Mouse (Mus musculus) small intestine, adult 10 weeks (tissue): ENCODE measurements around the gene Ly6g6c. TPM values are rescaled to one million over a fixed set of nuclear protein-coding genes. Genes with fewer than 3 reads are reported as not detected.

ENCODE experiments used
- polyA plus RNA-seq: library from polyadenylated mRNA; stranded (reverse); fragments of 350-450 nt; fragmentation: Illumina TruSeq; extraction: RNeasy Lipid Tissue Mini Kit (QIAGEN cat#74804); gene quantifications from one replicate; pipeline ENCODE4 v1.2.3, GENCODE M21; 2014; ENCODE audit warnings: low replicate concordance

Gene Ly6g6c
- polyA plus RNA-seq: not detected

GRCm38 (mm10) chr17:35064951-35065947 lies at the start of gene Ly6g6c:
Gene Ly6g6c, plus strand, starts transcription at chr17:35065388.

GRCm38 (mm10) chr17:35016376-35016775 lies 48.8 kb upstream of the Ly6g6c start, which contains the start of gene Vwa7:
Gene Vwa7, plus strand, starts transcription at chr17:35016579.

DNA sequence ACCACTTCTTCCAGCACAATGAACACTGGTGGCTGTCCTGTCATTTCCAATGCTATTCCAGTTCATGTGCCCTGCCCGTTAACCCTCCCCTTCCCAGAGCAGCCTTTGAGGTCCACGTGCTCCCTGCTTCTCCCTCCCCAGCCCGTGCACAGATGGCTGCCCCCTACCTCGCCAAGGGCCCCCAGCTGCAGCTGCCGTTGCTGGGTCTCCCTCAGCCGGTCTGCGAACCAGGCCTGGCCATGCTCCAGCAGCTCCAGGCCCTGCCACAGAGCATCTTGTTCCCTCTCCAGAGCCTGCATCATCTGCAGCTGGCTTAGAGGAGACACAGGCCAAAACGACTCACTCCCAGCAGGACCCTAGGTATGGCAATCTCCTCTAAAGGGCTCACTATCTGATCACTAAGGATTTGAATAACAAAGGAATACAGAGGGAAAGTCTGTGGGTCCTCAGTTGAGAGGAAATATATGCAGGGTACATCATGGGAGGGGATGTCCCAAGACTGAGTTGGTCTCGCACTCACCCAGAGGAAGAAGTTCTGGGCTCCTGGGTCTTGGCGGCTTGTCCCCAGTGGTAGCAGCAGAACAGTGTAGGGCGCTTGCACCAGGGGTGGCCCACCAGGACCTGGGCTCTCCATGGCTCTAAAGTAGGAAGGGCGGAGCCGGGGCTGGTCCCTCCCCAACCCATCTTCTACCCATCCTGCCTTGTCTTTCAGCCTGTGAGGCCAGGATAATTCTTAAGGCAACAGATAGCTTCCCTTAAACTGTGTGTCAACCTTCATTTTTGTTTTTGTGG lies 37.7 kb upstream of the Ly6g6c start, which contains the start of gene Sapcd1:
Gene Sapcd1 (minus strand): TSS at position 740 of the 792 bp plus-strand sequence.

GRCm38 (mm10) chr17:35046681-35047455 lies 18.3 kb upstream of the Ly6g6c start, which contains the start of gene Msh5:
Gene Msh5, minus strand, starts transcription at chr17:35046745.

GRCm38 (mm10) chr17:35049561-35050016 lies 15.6 kb upstream of the Ly6g6c start, which contains the start of gene Clic1:
Gene Clic1, plus strand, starts transcription at chr17:35049966.

DNA sequence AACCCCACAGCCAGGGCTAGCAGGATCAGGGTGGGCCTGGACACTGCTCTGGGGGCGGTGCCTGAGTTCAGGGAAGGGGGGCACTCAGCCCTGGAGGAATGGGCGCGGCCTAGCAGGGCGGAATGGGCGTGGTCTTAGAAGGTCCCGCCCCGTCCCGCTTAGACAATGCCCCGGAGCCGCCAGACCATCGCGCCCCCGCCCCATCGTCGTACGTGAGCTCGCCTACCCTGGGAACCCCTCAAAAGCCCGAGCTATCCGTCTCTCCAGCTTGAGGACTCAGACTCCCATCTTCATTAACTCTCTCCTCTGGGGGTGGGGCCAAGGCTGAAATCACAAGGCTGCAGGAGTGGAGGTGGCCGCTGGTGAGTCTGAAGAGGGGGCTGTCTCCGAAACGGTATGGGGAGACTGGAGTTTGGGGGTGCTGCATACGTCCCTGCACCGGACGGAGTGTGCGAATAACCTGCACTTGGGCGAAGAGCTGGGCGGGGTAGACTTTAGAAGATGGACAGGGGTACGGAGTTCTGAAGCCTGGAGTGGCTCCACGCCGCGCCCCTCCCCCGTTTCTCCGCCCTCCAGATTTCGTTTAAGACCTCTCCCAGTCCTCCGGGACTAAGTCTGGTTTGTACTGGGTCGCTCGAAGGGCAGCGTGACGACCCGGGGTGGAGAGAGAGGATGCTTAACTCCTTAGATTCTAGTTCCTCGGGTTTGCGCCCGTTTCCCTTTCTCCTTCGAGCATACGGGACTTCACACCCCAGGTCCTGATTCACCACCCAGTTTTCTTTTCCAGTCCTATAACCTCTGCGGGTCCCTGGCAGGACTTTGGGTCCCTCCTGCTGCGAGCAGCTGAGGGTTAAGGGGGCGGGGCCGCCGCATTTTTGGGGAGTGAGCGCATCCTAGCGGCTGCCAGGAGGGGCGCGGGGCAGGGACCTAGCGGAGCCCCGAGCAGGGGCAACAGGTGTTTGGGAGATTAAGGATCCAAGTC lies 6.0 kb upstream of the Ly6g6c start, which contains the start of gene Ddah2:
Gene Ddah2 (plus strand): TSS at position 125 of the 982 bp plus-strand sequence.

DNA sequence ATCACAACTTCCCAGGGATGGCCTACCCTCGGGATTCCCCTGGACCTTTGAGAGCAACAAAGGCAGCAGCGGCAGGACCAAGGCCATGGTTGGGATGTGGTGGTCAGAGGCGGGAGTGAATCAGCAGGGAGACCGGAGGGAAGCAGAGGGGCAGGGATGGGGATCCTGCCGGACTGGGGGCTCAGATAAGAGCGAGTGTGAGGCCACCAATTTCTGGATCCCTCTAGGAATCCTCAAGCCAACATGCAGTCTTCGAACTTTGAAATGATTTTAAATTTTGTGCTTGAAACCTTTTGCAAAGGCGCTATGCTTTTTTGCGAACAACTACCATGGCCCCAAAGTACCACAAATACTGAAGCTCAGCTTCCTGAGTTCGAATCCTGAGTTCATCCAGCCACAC lies 896 bp downstream of the Ly6g6c start, which contains the start of gene Mpig6b:
Gene Mpig6b (minus strand): TSS at position 101 of the 400 bp plus-strand sequence.

DNA sequence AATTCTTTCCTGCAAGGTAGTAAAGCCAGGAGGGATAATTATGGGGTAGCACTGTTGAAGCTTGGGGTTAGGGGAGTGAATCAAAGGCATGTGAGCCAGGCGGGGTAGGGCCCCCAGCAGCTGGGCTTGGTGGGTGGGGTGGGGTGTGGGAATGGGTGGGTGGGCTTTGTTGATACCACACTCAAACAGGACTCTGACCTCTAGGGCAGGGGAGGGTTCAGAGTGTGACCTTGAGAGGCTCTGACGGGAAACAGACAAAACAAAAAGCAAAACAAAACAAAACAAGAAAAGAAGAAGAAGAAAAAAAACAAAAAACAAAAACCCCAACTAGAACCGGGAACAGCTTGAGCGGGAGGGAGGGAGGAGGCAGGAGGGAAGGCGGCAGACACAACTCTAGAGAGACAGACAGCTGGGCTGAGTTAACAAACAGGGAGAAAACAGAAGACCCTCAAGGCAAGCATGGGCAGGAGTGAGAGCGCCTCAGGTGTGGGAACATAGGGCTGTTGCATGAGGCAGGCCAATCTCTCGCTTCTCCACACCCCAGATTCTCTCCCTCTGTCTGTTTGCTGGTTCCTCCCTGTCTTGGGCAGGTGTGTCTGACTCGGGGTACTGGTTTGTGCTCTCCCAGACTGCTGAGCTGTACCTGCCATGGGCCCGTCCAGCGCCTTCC lies 11.5 kb downstream of the Ly6g6c start, which contains the start of gene Ly6g6e:
Gene Ly6g6e (plus strand): TSS at position 396 of the 670 bp plus-strand sequence.

GRCm38 (mm10) chr17:35077786-35078233 lies 12.6 kb downstream of the Ly6g6c start, which contains the start of gene Ly6g6d:
Gene Ly6g6d, minus strand, starts transcription at chr17:35078065.

DNA sequence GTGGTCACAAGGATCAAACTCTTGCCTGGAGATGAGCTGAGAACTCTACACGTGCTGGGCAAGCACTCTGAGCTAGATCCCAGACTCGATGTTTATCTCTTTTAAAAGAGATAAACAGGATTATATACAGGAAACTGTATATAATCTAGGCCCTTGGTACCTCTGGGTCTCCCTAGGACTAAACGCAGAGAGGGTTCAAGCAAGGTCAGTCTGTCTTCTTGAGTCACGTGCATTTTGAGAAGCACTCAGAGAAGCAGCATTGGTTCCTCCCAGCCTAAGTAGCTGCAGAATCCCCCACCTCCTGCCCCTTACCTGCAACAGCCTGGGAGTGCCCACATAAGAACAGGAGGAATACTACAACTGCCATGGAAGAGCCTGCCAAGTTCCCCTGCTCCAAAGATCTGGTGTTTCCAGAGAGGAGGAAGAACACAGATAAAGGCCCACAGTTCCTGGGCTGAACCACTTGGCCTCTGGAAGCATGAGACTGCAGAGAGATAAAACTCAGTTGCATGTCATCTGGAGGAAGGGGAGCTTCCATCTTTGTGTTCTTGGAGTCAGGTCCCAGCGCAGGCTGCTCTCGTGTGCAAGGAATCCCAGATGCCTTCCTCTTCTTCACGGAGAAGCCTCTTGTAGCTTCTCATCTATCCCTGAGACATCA lies 20.1 kb downstream of the Ly6g6c start, which contains the start of gene Ly6g6f:
Gene Ly6g6f (minus strand): TSS at position 403 of the 658 bp plus-strand sequence.

DNA sequence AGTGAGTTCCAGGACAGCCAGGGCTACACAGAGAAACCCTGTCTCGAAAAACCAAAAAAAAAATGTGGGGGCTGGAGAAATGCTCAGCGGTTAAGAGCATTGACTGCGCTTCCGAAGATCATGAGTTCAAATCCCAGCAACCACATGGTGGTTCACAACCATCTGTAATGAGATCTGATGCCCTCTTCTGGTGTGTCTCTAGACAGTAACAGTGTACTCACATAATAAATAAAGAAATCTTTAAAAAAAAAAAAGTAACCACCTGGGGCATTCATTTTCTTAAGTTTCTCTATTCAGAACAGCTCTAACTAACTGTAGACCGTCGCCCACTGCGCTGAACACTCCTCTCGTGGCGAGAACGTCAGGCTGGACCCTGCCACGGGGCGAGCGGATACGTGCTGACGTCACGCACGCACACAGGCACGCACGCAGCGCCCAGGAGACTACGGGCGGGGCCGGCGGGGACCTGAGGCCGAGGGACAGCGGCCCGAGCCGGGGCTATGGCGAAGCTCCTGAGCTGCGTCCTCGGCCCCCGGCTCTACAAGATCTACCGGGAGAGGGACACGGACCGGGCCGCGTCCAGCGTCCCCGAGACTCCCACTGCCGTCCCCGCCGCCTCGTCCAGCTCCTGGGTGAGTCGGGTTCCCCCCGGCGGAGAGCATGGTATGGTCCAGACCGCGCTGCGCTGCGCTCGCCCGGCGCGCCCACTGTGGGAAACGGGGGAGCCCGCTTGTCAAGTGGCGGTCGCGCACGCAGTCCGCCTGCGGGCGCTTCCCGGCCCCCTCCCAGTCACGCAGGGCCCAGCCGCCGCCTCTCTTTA lies 23.8 kb downstream of the Ly6g6c start, which contains the start of gene Abhd16a:
Gene Abhd16a (plus strand): TSS at position 439 of the 820 bp plus-strand sequence.

DNA sequence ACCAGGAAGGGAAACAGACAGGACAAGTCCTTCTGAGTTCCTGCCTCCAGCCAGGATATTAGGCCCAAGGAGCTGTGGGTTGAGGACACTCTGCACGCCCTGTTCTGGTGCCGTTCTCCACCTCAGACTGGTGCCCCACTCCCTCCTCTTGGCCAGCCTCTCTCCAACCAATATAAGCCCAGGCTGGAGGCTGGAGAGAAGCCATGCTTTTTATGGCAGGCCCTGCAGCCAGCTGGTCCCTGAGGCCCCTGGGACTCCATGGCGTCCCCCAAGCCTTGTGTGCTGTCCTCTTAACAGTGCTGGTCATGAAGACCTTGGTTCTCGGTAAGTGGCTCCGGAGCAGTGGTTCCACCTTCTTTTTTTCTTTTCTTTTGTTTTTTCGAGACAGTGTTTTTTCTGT lies 42.9 kb downstream of the Ly6g6c start, which contains the start of gene Ly6g5c:
Gene Ly6g5c (plus strand): TSS at position 183 of the 400 bp plus-strand sequence.

GRCm38 (mm10) chr17:35115046-35116019 lies 50.1 kb downstream of the Ly6g6c start, which contains the start of gene Ly6g5b:
Gene Ly6g5b, minus strand, starts transcription at chr17:35115428.

